Mouse (Mus musculus) c-Kit-positive CD71-positive TER-119-negative erythroid progenitor cells, embryonic 14.5 days (primary cell): ENCODE measurements around the gene Ogn.

Experiments
- DNase-seq: peaks from one replicate; pipeline ENCODE4 v3.0.0-alpha.2; 2013; ENCODE audit warnings: low read depth

The Ogn gene

GRCm38 (mm10) chr13:49644731-49645529 is 37.1 kb downstream of the Ogn start:
- no peak for DNase-seq

DNA sequence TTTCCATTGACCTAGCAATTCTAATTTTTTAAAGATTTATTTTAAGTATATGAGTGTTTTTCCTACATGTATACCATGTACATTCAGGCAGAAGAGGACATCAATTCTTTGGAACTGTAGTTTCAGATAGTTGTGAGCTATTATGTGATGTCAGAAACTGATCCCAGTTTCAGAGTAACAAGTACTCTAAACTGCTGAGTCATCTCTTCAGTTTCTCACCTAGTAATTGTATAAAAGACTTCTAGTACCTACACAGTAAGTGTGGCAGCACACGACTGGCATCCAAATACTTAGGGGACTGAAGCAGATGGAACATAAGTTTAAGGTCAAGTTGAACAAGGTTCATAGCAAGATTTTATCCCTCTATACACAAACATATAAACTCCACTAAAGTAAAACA is 38.2 kb downstream of the Ogn start:
- DNase-seq: no peak

GRCm38 (mm10) chr13:49651136-49651535 is 43.3 kb downstream of the Ogn start:
- DNase-seq: no peak

GRCm38 (mm10) chr13:49651781-49652351 is 44.0 kb downstream of the Ogn start:
- no peak for DNase-seq

DNA sequence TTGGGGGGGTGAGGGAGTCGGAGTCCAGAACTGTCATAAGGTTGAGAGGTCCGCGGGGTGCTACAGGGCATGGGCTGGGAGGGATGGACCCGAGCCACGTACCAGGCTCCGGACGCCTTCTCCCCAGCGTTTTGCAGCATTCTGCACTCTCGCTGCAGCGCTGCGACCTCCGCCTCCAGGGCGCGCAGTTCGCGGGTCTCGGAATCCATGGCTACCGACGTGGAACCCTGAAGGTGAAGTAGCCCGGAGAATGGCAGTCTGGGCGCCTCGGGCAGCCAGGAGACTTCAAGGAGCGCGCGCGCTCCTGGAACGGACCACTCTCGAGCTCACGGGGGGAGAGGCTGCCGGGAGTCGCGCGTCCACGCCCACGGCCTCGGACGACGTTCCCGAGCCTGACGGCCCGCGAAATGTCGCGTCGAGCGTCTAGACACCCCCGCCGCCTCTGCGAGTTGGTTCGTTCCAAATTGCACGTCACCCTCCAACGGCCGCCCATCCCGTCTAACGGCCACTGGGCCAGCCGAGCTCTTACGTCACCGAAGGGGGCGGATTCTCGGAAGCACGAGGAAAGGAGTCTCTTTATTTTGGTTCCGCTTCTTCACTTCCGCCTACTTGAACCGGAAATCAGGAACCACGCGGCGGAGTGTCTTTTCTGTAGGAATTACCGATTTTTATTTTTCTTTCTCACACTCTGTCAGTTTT is 44.8 kb downstream of the Ogn start, which contains the start of the genes Cenpp and Nol8:
Gene Cenpp (minus strand): TSS at position 305 of the 699 bp plus-strand sequence.
Gene Nol8 (plus strand): TSS at position 598 of the 699 bp plus-strand sequence.
- DNase-seq: peak; percentile 99

DNA sequence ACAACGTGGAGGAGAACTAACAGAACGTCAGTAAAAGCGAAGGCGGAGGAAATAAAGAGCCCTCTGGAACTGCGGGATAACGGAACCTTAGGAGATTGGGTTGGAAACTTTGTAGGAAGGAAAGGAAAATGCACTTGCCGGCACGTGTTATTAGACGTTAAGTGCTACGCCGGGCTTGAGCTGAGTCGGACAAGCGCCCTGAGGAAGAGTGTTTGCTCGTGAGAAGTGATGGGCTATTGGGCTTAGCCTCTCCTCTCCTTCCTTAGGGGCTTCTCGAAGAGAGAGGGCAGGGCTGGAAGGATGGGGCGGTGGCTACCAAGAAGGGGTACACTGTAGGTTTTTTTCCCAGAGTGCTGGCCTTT is 45.3 kb downstream of the Ogn start:
- no peak for DNase-seq
